Mouse (Mus musculus): ENCODE data around the gene Acap3.

- TF ChIP-seq POLR2A (IDR thresholded peaks at IDR 0.05; ENCODE audit: control insufficient read depth in 1 of 2, insufficient read depth in 1 of 2, low read depth in 1 of 2, low read length in 2 of 2, poor library complexity in 1 of 2) = 0 out of 4 replicates have a peak, but pooled peaks of 1 of the 2 experiments have one; percentile 3
- no peak for TF ChIP-seq MAZ (IDR thresholded peaks at IDR 0.05; ENCODE audit: low read depth, low read length)
- TF ChIP-seq CTCF (IDR thresholded peaks at IDR 0.05 in 2 of 3, conservative IDR thresholded peaks at IDR 0.05 in 1 of 3; ENCODE audit: control insufficient read depth in 1 of 3, insufficient read depth in 1 of 3, low read depth in 2 of 3, low read length in 3 of 3, poor library complexity in 1 of 3, severe bottlenecking in 1 of 3) = no peak
- no peak for TF ChIP-seq GABPA (IDR thresholded peaks at IDR 0.05; ENCODE audit: low read depth, low read length)
- TF ChIP-seq BHLHE40 (IDR thresholded peaks at IDR 0.05; ENCODE audit: borderline replicate concordance, low read depth, low read length) = no peak
- TF ChIP-seq JUND (IDR thresholded peaks at IDR 0.05; ENCODE audit: low read depth, low read length) = no peak
- no peak for TF ChIP-seq ZNF384 (IDR thresholded peaks at IDR 0.05; ENCODE audit: low read depth, low read length)
- TF ChIP-seq TAL1 (IDR thresholded peaks at IDR 0.05; ENCODE audit: low read length) = no peak
- no peak for TF ChIP-seq USF2 (IDR thresholded peaks at IDR 0.05; ENCODE audit: borderline replicate concordance in 1 of 2, insufficient read depth in 1 of 2, low read depth in 1 of 2, low read length in 2 of 2)
- TF ChIP-seq MAX (IDR thresholded peaks at IDR 0.05; ENCODE audit: low read length) = no peak
- TF ChIP-seq SIN3A (IDR thresholded peaks at IDR 0.05; ENCODE audit: low read length) = no peak
- TF ChIP-seq ZMIZ1 (IDR thresholded peaks at IDR 0.05; ENCODE audit: low read depth, low read length) = no peak
- no peak for TF ChIP-seq MEF2A (IDR thresholded peaks at IDR 0.05; ENCODE audit: extremely low read depth, insufficient replicate concordance, low read depth, low read length, poor library complexity, severe bottlenecking)
- no peak for TF ChIP-seq CHD2 (IDR thresholded peaks at IDR 0.05; ENCODE audit: low read length)
Observed at GRCm38 (mm10) chr4:155887674-155888073, 3.9 kb upstream of the Acap3 start.

Data from MEL (cell line).